Mouse (Mus musculus) MEL (cell line): ENCODE data around the gene Cpm. TPM values are rescaled to one million over a fixed set of nuclear protein-coding genes. Genes with fewer than 3 reads are reported as not detected.

Experiments used
- DNase-seq: peaks from one replicate; pipeline ENCODE4 v3.0.0; 2011; ENCODE audit warnings: low read depth, low spot score
- H3K27ac ChIP-seq: 2 replicates; pipeline ENCODE4 v1.5.1; 2012; ENCODE audit warnings: low read depth, mild to moderate bottlenecking, control low read depth, low read length, moderate library complexity; ENCODE audit not compliant: control insufficient read depth
- H3K27me3 ChIP-seq, 2 experiments: fragments of 150-350 bp in 1 of 2; sonication (generic) in 1 of 2; 2 replicates each; pipeline ENCODE4 v1.6.1; 2012; ENCODE audit warnings: low read length in 2 of 2, mild to moderate bottlenecking in 2 of 2, improper control_type of control experiment in 1 of 2, moderate library complexity in 1 of 2; ENCODE audit not compliant: insufficient read depth in 2 of 2, control insufficient read depth in 1 of 2
- H3K36me3 ChIP-seq, 2 experiments: 2 replicates each; pipeline ENCODE4 v1.6.1; 2012 to 2014; ENCODE audit warnings: low read length in 2 of 2, improper control_type of control experiment in 1 of 2, inconsistent platforms in 1 of 2, mild to moderate bottlenecking in 1 of 2; ENCODE audit not compliant: insufficient read depth in 2 of 2, control insufficient read depth in 1 of 2
- H3K4me1 ChIP-seq, 2 experiments: fragments of 150-350 bp in 1 of 2; sonication (generic) in 1 of 2; 2 replicates each; pipeline ENCODE4 v1.6.1; 2012; ENCODE audit warnings: low read length in 2 of 2, improper control_type of control experiment in 1 of 2, mild to moderate bottlenecking in 1 of 2; ENCODE audit not compliant: insufficient read depth in 2 of 2, control insufficient read depth in 1 of 2
- H3K4me3 ChIP-seq, 2 experiments: fragments of 150-350 bp in 1 of 2; sonication (generic) in 1 of 2; 2 replicates each; pipeline ENCODE4 v1.5.1; 2012; ENCODE audit warnings: low read depth in 2 of 2, low read length in 2 of 2, mild to moderate bottlenecking in 2 of 2, moderate library complexity in 2 of 2, control low read depth in 1 of 2, improper control_type of control experiment in 1 of 2; ENCODE audit not compliant: control insufficient read depth in 1 of 2, insufficient read depth in 1 of 2
- H3K79me2 ChIP-seq: 2 replicates; pipeline ENCODE4 v1.6.1; 2012; ENCODE audit warnings: mild to moderate bottlenecking, low read length, moderate library complexity; ENCODE audit not compliant: control insufficient read depth, poor library complexity, insufficient read depth
- H3K9ac ChIP-seq: 2 replicates; pipeline ENCODE4 v1.6.1; 2012; ENCODE audit warnings: low read depth, mild to moderate bottlenecking, control low read depth, low read length, moderate library complexity; ENCODE audit not compliant: control insufficient read depth, poor library complexity, severe bottlenecking
- H3K9me3 ChIP-seq: fragments of 150-350 bp; sonication (generic); replicated peaks from 2 replicates; pipeline ENCODE4 v1.6.1; 2012; ENCODE audit warnings: mild to moderate bottlenecking, low read length, improper control_type of control experiment, moderate library complexity; ENCODE audit not compliant: insufficient read depth
- CHD1 ChIP-seq: IDR thresholded peaks from 2 replicates; pipeline ENCODE4 v1.6.1; 2012; ENCODE audit warnings: low read depth, mild to moderate bottlenecking, inconsistent platforms, low read length, improper control_type of control experiment
- CTCF ChIP-seq, 3 experiments: IDR thresholded peaks in 2 of 3; conservative IDR thresholded peaks in 1 of 3; 2 replicates each; pipeline ENCODE4 v1.5.1; 2011 to 2012; ENCODE audit warnings: low read length in 3 of 3, low read depth in 2 of 3, mild to moderate bottlenecking in 2 of 3, improper control_type of control experiment in 1 of 3, inconsistent platforms in 1 of 3, mixed read lengths in 1 of 3, moderate library complexity in 1 of 3; ENCODE audit not compliant: control insufficient read depth in 1 of 3, insufficient read depth in 1 of 3, poor library complexity in 1 of 3, severe bottlenecking in 1 of 3
- E2F4 ChIP-seq: IDR thresholded peaks from 2 replicates; pipeline ENCODE4 v1.6.1; 2011; ENCODE audit warnings: low read depth, low read length, improper control_type of control experiment, borderline replicate concordance
- ELF1 ChIP-seq: IDR thresholded peaks from 2 replicates; pipeline ENCODE4 v1.6.1; 2014; ENCODE audit warnings: low read depth, mild to moderate bottlenecking, inconsistent platforms, low read length, improper control_type of control experiment, moderate library complexity
- EP300 ChIP-seq, 2 experiments: IDR thresholded peaks; 2 replicates each; pipeline ENCODE4 v1.6.1; 2011; ENCODE audit warnings: improper control_type of control experiment in 2 of 2, low read length in 2 of 2, low read depth in 1 of 2, mild to moderate bottlenecking in 1 of 2
- ETS1 ChIP-seq: IDR thresholded peaks from 2 replicates; pipeline ENCODE4 v1.6.1; 2012; ENCODE audit warnings: low read depth, mild to moderate bottlenecking, inconsistent platforms, low read length, improper control_type of control experiment, moderate library complexity
- GABPA ChIP-seq: IDR thresholded peaks from 2 replicates; pipeline ENCODE4 v1.6.1; 2012; ENCODE audit warnings: low read depth, mild to moderate bottlenecking, inconsistent platforms, low read length, improper control_type of control experiment, moderate library complexity
- HCFC1 ChIP-seq: IDR thresholded peaks from 2 replicates; pipeline ENCODE4 v1.6.1; 2012; ENCODE audit warnings: low read depth, mild to moderate bottlenecking, inconsistent platforms, low read length, improper control_type of control experiment, moderate library complexity
- KAT2A ChIP-seq: conservative IDR thresholded peaks from 2 replicates; pipeline ENCODE4 v1.6.1; 2012; ENCODE audit warnings: low read depth, low read length, improper control_type of control experiment, inconsistent platforms
- MAX ChIP-seq: IDR thresholded peaks from 2 replicates; pipeline ENCODE4 v1.6.1; 2011; ENCODE audit warnings: low read length, improper control_type of control experiment
- MAZ ChIP-seq: IDR thresholded peaks from 2 replicates; pipeline ENCODE4 v1.6.1; 2012; ENCODE audit warnings: low read depth, mild to moderate bottlenecking, inconsistent platforms, low read length, improper control_type of control experiment
- MXI1 ChIP-seq: IDR thresholded peaks from 2 replicates; pipeline ENCODE4 v1.6.1; 2011; ENCODE audit warnings: mild to moderate bottlenecking, low read depth, low read length, improper control_type of control experiment
- MYB ChIP-seq: IDR thresholded peaks from 2 replicates; pipeline ENCODE4 v1.6.1; 2011; ENCODE audit warnings: mild to moderate bottlenecking, low read depth, low read length, improper control_type of control experiment
- MYC ChIP-seq: IDR thresholded peaks from 2 replicates; pipeline ENCODE4 v1.6.1; 2011; ENCODE audit warnings: low read depth, mild to moderate bottlenecking, low read length, improper control_type of control experiment, moderate library complexity
- NELFE ChIP-seq: IDR thresholded peaks from 2 replicates; pipeline ENCODE4 v1.6.1; 2011; ENCODE audit warnings: low read depth, low read length, improper control_type of control experiment
- NRF1 ChIP-seq: IDR thresholded peaks from 2 replicates; pipeline ENCODE4 v1.6.1; 2014; ENCODE audit warnings: low read depth, mild to moderate bottlenecking, inconsistent platforms, low read length, improper control_type of control experiment, moderate library complexity; ENCODE audit not compliant: poor library complexity, insufficient read depth, severe bottlenecking
- POLR2A ChIP-seq, 2 experiments: IDR thresholded peaks; 2 replicates each; pipeline ENCODE4 v1.6.1; 2011 to 2012; ENCODE audit warnings: low read length in 2 of 2, mild to moderate bottlenecking in 2 of 2, control low read depth in 1 of 2, improper control_type of control experiment in 1 of 2, low read depth in 1 of 2, moderate library complexity in 1 of 2; ENCODE audit not compliant: control insufficient read depth in 1 of 2, insufficient read depth in 1 of 2, poor library complexity in 1 of 2
- POLR2AphosphoS2 ChIP-seq: IDR thresholded peaks from 2 replicates; pipeline ENCODE4 v1.6.1; 2011; ENCODE audit warnings: low read length, improper control_type of control experiment
- POLR2AphosphoS5 ChIP-seq: IDR thresholded peaks from 2 replicates; pipeline ENCODE4 v1.6.1; 2012; ENCODE audit warnings: low read depth, borderline replicate concordance, mild to moderate bottlenecking, inconsistent platforms, low read length, moderate library complexity, mixed read lengths
- SIN3A ChIP-seq: IDR thresholded peaks from 2 replicates; pipeline ENCODE4 v1.6.1; 2012; ENCODE audit warnings: low read length, improper control_type of control experiment, inconsistent platforms
- SMC3 ChIP-seq: IDR thresholded peaks from 2 replicates; pipeline ENCODE4 v1.6.1; 2011; ENCODE audit warnings: low read depth, low read length, improper control_type of control experiment
- TBP ChIP-seq: IDR thresholded peaks from 2 replicates; pipeline ENCODE4 v1.8.0; 2011; ENCODE audit warnings: low read depth, low read length, improper control_type of control experiment
- TCF12 ChIP-seq: IDR thresholded peaks from 2 replicates; pipeline ENCODE4 v1.6.1; 2014; ENCODE audit warnings: low read depth, mild to moderate bottlenecking, inconsistent platforms, low read length, improper control_type of control experiment, moderate library complexity
- UBTF ChIP-seq: IDR thresholded peaks from 2 replicates; pipeline ENCODE4 v1.6.1; 2012; ENCODE audit warnings: low read depth, mild to moderate bottlenecking, inconsistent platforms, low read length, improper control_type of control experiment, moderate library complexity, borderline replicate concordance; ENCODE audit not compliant: insufficient read depth
- USF1 ChIP-seq: IDR thresholded peaks from 2 replicates; pipeline ENCODE4 v1.6.1; 2014; ENCODE audit warnings: low read depth, mild to moderate bottlenecking, inconsistent platforms, low read length, improper control_type of control experiment, moderate library complexity
- ZC3H11A ChIP-seq: IDR thresholded peaks from 2 replicates; pipeline ENCODE4 v1.6.1; 2012; ENCODE audit warnings: low read depth, mild to moderate bottlenecking, inconsistent platforms, low read length, improper control_type of control experiment
- ZKSCAN1 ChIP-seq: IDR thresholded peaks from 2 replicates; pipeline ENCODE4 v1.6.1; 2012; ENCODE audit warnings: low read depth, mild to moderate bottlenecking, inconsistent platforms, low read length, improper control_type of control experiment, moderate library complexity
- ZMIZ1 ChIP-seq: IDR thresholded peaks from 2 replicates; pipeline ENCODE4 v1.6.1; 2012; ENCODE audit warnings: low read depth, mild to moderate bottlenecking, inconsistent platforms, low read length, improper control_type of control experiment, moderate library complexity
- ZNF384 ChIP-seq: IDR thresholded peaks from 2 replicates; pipeline ENCODE4 v1.6.1; 2012; ENCODE audit warnings: low read depth, mild to moderate bottlenecking, inconsistent platforms, low read length, improper control_type of control experiment
- polyA plus RNA-seq, 2 experiments: library from polyadenylated mRNA; stranded (reverse) in 1 of 2; unstranded in 1 of 2; fragments of >175 nt in 1 of 2; fragments of >200 nt in 1 of 2; gene quantifications; 2 replicates each; pipeline versions ENCODE4 v1.2.1 to v1.2.4; 2012; ENCODE audit warnings: low replicate concordance in 2 of 2, low read depth in 1 of 2; ENCODE audit not compliant: insufficient read length in 2 of 2, insufficient read depth in 1 of 2, missing spikeins in 1 of 2
- total RNA-seq: library from RNA; depleted of rRNA; stranded (reverse); fragments of 300-350 nt; gene quantifications from 2 replicates; pipeline ENCODE4 v1.2.3, GENCODE M21; 2012

Cpm gene
- total and polyA plus RNA-seq, 3 experiments = 0.04 to 0.40 TPM; not detected in 1

GRCm38 (mm10) chr10:117709930-117710603, 80.8 kb downstream of the Cpm start (continued):
- no peak for TF ChIP-seq POLR2AphosphoS2
- peak in 1 of 2 experiments; percentile 14; a peak in 1 of 4 replicates for TF ChIP-seq EP300 (IDR thresholded peaks at IDR 0.05; ENCODE audit: low read depth in 1 of 2, low read length in 2 of 2)
- peak; percentile 90; the same call in 1 of the 2 replicates for TF ChIP-seq CHD1
- TF ChIP-seq CTCF (IDR thresholded peaks at IDR 0.05 in 2 of 3, conservative IDR thresholded peaks at IDR 0.05 in 1 of 3; ENCODE audit: control insufficient read depth in 1 of 3, insufficient read depth in 1 of 3, low read depth in 2 of 3, low read length in 3 of 3, poor library complexity in 1 of 3, severe bottlenecking in 1 of 3) = no peak
- TF ChIP-seq ZMIZ1 = peak; percentile 24; the same call in 1 of the 2 replicates
- no peak for TF ChIP-seq ZNF384
- TF ChIP-seq, all 39 proteins: peak for 10

- H3K27me3 ChIP-seq = no peaks in the 10 kb centered on the region
- H3K4me3 ChIP-seq = peak within 1 kb of the TSS; percentile 86 to 96
- H3K9me3 ChIP-seq = no peaks in the 10 kb centered on the region
- peaks cover 0 to 15% of the 10 kb centered on the region in 2 experiments; a peak in 3 of 4 replicates for H3K4me1 ChIP-seq
- peak within 1 kb of the TSS; percentile 91 for H3K27ac ChIP-seq
- peak; percentile 82 for TF ChIP-seq NELFE
- no peak for TF ChIP-seq GABPA
- peak; percentile 69; the same call in 1 of the 2 replicates for TF ChIP-seq MAX
- peak in 1 of 2 experiments; percentile 82 for TF ChIP-seq POLR2A (IDR thresholded peaks at IDR 0.05; ENCODE audit: control insufficient read depth in 1 of 2, insufficient read depth in 1 of 2, low read depth in 1 of 2, low read length in 2 of 2, poor library complexity in 1 of 2)
- TF ChIP-seq POLR2AphosphoS5 = no peak
- peak; percentile 49 for TF ChIP-seq TCF12
- peak; percentile 38; the same call in 1 of the 2 replicates for TF ChIP-seq TBP
- TF ChIP-seq KAT2A = peak; percentile 55; the same call in 1 of the 2 replicates
- peak; percentile 83; the same call in 1 of the 2 replicates for TF ChIP-seq POLR2AphosphoS2
- 0 out of 2 replicates have a peak, but pooled peaks have one; percentile 20 for TF ChIP-seq MYC
- peak; percentile 67 for TF ChIP-seq MAZ
- no peak for TF ChIP-seq ZNF384
- TF ChIP-seq ELF1 = peak; percentile 91
- peak; percentile 94 for TF ChIP-seq SIN3A
- TF ChIP-seq ZKSCAN1 = no peak
- TF ChIP-seq ETS1 = peak; percentile 59; the same call in 1 of the 2 replicates
- TF ChIP-seq NRF1 = peak; percentile 78
- no peak for TF ChIP-seq ZC3H11A
- TF ChIP-seq UBTF = no peak
- no peak for TF ChIP-seq MYB
- TF ChIP-seq ZMIZ1 = 0 out of 2 replicates have a peak, but pooled peaks have one; percentile 78
- peak; percentile 70; the same call in 1 of the 2 replicates for TF ChIP-seq E2F4
- TF ChIP-seq CTCF (IDR thresholded peaks at IDR 0.05 in 2 of 3, conservative IDR thresholded peaks at IDR 0.05 in 1 of 3; ENCODE audit: control insufficient read depth in 1 of 3, insufficient read depth in 1 of 3, low read depth in 2 of 3, low read length in 3 of 3, poor library complexity in 1 of 3, severe bottlenecking in 1 of 3) = peak in 2 of 3 experiments; percentile 78 to 96; a peak in 5 of 6 replicates
- TF ChIP-seq HCFC1 = peak; percentile 82
- peak in 1 of 2 experiments; percentile 5; a peak in 1 of 4 replicates for TF ChIP-seq EP300 (IDR thresholded peaks at IDR 0.05; ENCODE audit: low read depth in 1 of 2, low read length in 2 of 2)
- peak; percentile 77 for TF ChIP-seq MXI1
- TF ChIP-seq SMC3 = no peak
- no peak for TF ChIP-seq USF1
- TF ChIP-seq CHD1 = no peak
- H3K36me3 ChIP-seq = peaks cover 2 to 14% of the 10 kb centered on the region in 2 experiments
- peak; percentile 93 for DNase-seq
- peak within 1 kb of the TSS; percentile 99 for H3K9ac ChIP-seq
- peaks cover 37% of the 10 kb centered on the region for H3K79me2 ChIP-seq
Measured at GRCm38 (mm10) chr10:117710604-117711141, 81.4 kb downstream of the Cpm start, which contains the start of gene Mdm2. TSS of gene Mdm2 (minus strand) at chr10:117710758.
